Mouse (Mus musculus) thymus, postnatal 36 days (tissue): ENCODE data around the gene Rrp36.

ENCODE experiments used
- DNase-seq, 2 experiments: peaks; one replicate each; pipeline ENCODE4 v3.0.0; 2022; ENCODE audit warnings: mixed read lengths in 2 of 2

The Rrp36 gene

GRCm38 (mm10) chr17:46673850-46674529 lies at the start of gene Rrp36:
Gene Rrp36, minus strand, starts transcription at chr17:46674352.
- DNase-seq = peak; percentile 83 to 87

GRCm38 (mm10) chr17:46721077-46721476 lies 46.9 kb upstream of the Rrp36 start:
- no peak for DNase-seq

- DNase-seq = no peak
Measured at GRCm38 (mm10) chr17:46714756-46715481, 40.8 kb upstream of the Rrp36 start.

- DNase-seq = no peak
Measured at GRCm38 (mm10) chr17:46713849-46714248, 39.7 kb upstream of the Rrp36 start.

- DNase-seq = no peak
Measured at GRCm38 (mm10) chr17:46712442-46712841, 38.3 kb upstream of the Rrp36 start.

GRCm38 (mm10) chr17:46711612-46712271 lies 37.6 kb upstream of the Rrp36 start:
- DNase-seq = peak in 1 of 2 experiments; percentile 57

- peak; percentile 89 to 92 for DNase-seq
Measured at GRCm38 (mm10) chr17:46710959-46711597, 36.9 kb upstream of the Rrp36 start, which contains the start of gene Pex6. Gene Pex6, plus strand, starts transcription at chr17:46711463.

- no peak for DNase-seq
Measured at GRCm38 (mm10) chr17:46706375-46707089, 32.4 kb upstream of the Rrp36 start.

- peak; percentile 95 to 97 for DNase-seq
Measured at GRCm38 (mm10) chr17:46704887-46705835, 31.0 kb upstream of the Rrp36 start, which contains the start of gene Ppp2r5d. Gene Ppp2r5d, minus strand, starts transcription at chr17:46705111.

GRCm38 (mm10) chr17:46703971-46704886 lies 30.1 kb upstream of the Rrp36 start:
- peak; percentile 30 to 45 for DNase-seq

- no peak for DNase-seq
Measured at GRCm38 (mm10) chr17:46702506-46702905, 28.4 kb upstream of the Rrp36 start.

- no peak for DNase-seq
Measured at GRCm38 (mm10) chr17:46702100-46702499, 27.9 kb upstream of the Rrp36 start.

GRCm38 (mm10) chr17:46701489-46701888 lies 27.3 kb upstream of the Rrp36 start:
- no peak for DNase-seq

- DNase-seq = no peak
Measured at GRCm38 (mm10) chr17:46699912-46700311, 25.8 kb upstream of the Rrp36 start.

- DNase-seq = no peak
Measured at GRCm38 (mm10) chr17:46699245-46699644, 25.1 kb upstream of the Rrp36 start.

- DNase-seq = no peak
Measured at GRCm38 (mm10) chr17:46698515-46698914, 24.4 kb upstream of the Rrp36 start.

GRCm38 (mm10) chr17:46694517-46695063 lies 20.4 kb upstream of the Rrp36 start:
- DNase-seq = no peak

- no peak for DNase-seq
Measured at GRCm38 (mm10) chr17:46691390-46691789, 17.2 kb upstream of the Rrp36 start.

- no peak for DNase-seq
Measured at GRCm38 (mm10) chr17:46690665-46691064, 16.5 kb upstream of the Rrp36 start.

- DNase-seq = no peak
Measured at GRCm38 (mm10) chr17:46685913-46686312, 11.8 kb upstream of the Rrp36 start.
